Mouse (Mus musculus): ENCODE measurements around the gene Ctdspl. TPM values are rescaled to one million over a fixed set of nuclear protein-coding genes. Genes with fewer than 3 reads are reported as not detected.

Ctdspl gene
- polyA plus RNA-seq, 2 experiments = 2.3 to 3.6 TPM

GRCm38 (mm10) chr9:118949654-118950053 lies 23.4 kb downstream of the Ctdspl start:
- Histone ChIP-seq H3K27ac (no peak overlapping the region), H3K4me1 (replicated peaks; ENCODE audit: control insufficient read depth in 2 of 2, insufficient read depth in 2 of 2, low read length in 1 of 2) (peaks cover 0 to 8% of the 10 kb centered on the region in 2 experiments; a peak in 2 of 4 replicates), H3K36me3 (replicated peaks; ENCODE audit: control insufficient read depth, insufficient read depth, low read depth) (no peaks in the 10 kb centered on the region), H3K9ac (replicated peaks) (no peak overlapping the region), H3K9me3 (ENCODE audit: control insufficient read depth, low read length) (no peaks in the 10 kb centered on the region), H3K4me3 (ENCODE audit: insufficient read depth in 1 of 2, low read depth in 2 of 2, low read length in 2 of 2) (no peak overlapping the region), H3K27me3 (ENCODE audit: control insufficient read depth, insufficient read depth, low read length) (no peaks in the 10 kb centered on the region), H3K4me2 (ENCODE audit: low read depth) (no peak overlapping the region)
- no peak for ATAC-seq (ENCODE audit: insufficient read depth)
- DNase-seq (ENCODE audit: low read depth in 3 of 3, low spot score in 3 of 3) = no peak
- TF ChIP-seq CTCF (IDR thresholded peaks at IDR 0.05; ENCODE audit: low read depth) (no peak), EP300 (IDR thresholded peaks at IDR 0.05; ENCODE audit: low read depth) (no peak)
- WGBS (ENCODE audit: insufficient replicate concordance) = 77% methylated on average over 4 of the region's 4 CpGs

DNA sequence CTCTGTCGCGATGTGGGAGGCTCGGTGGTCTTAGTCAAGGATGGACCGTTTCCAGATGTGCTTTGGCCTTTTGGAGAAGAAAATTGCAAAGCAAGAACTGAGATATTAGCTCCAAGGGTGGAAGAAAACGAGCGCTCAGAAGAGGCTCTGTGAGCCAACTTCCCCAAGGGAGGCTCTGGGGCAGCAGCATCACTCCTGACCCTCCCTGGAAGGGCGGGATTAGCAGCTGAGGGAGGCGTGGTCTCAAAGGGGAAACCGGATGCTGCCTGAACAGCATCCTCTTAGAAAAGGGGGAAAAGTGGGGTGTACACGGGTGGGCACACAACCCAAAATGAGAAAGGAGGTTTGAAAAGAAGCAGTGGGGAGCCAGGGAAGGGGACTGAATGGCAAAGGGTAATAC lies 23.8 kb downstream of the Ctdspl start:
- 61% methylated on average over 10 of the region's 10 CpGs for WGBS (ENCODE audit: insufficient replicate concordance)
- H3K27ac ChIP-seq = no peak overlapping the region
- H3K9ac ChIP-seq (replicated peaks) = no peak overlapping the region
- H3K4me1 ChIP-seq (replicated peaks; ENCODE audit: control insufficient read depth in 2 of 2, insufficient read depth in 2 of 2, low read length in 1 of 2) = peaks cover 0 to 8% of the 10 kb centered on the region in 2 experiments; a peak in 1 of 4 replicates
- H3K9me3 ChIP-seq (ENCODE audit: control insufficient read depth, low read length) = no peaks in the 10 kb centered on the region
- H3K4me2 ChIP-seq (ENCODE audit: low read depth) = no peak overlapping the region
- no peak for DNase-seq (ENCODE audit: low read depth in 3 of 3, low spot score in 3 of 3)
- no peak for ATAC-seq (ENCODE audit: insufficient read depth)
- H3K27me3 ChIP-seq (ENCODE audit: control insufficient read depth, insufficient read depth, low read length) = no peaks in the 10 kb centered on the region
- no peak overlapping the region for H3K4me3 ChIP-seq (ENCODE audit: insufficient read depth in 1 of 2, low read depth in 2 of 2, low read length in 2 of 2)
- H3K36me3 ChIP-seq (replicated peaks; ENCODE audit: control insufficient read depth, insufficient read depth, low read depth) = no peaks in the 10 kb centered on the region
- TF ChIP-seq EP300 (IDR thresholded peaks at IDR 0.05; ENCODE audit: low read depth) (no peak), CTCF (IDR thresholded peaks at IDR 0.05; ENCODE audit: low read depth) (no peak)

GRCm38 (mm10) chr9:118950751-118951150 lies 24.5 kb downstream of the Ctdspl start:
- Histone ChIP-seq H3K4me3 (ENCODE audit: insufficient read depth in 1 of 2, low read depth in 2 of 2, low read length in 2 of 2) (no peak overlapping the region), H3K9ac (replicated peaks) (no peak overlapping the region), H3K4me1 (replicated peaks; ENCODE audit: control insufficient read depth in 2 of 2, insufficient read depth in 2 of 2, low read length in 1 of 2) (peaks cover 0 to 8% of the 10 kb centered on the region in 2 experiments; a peak in 1 of 4 replicates), H3K4me2 (ENCODE audit: low read depth) (no peak overlapping the region), H3K27ac (no peak overlapping the region), H3K27me3 (ENCODE audit: control insufficient read depth, insufficient read depth, low read length) (no peaks in the 10 kb centered on the region), H3K36me3 (replicated peaks; ENCODE audit: control insufficient read depth, insufficient read depth, low read depth) (no peaks in the 10 kb centered on the region), H3K9me3 (ENCODE audit: control insufficient read depth, low read length) (no peaks in the 10 kb centered on the region)
- ATAC-seq (ENCODE audit: insufficient read depth) (no peak), DNase-seq (ENCODE audit: low read depth in 3 of 3, low spot score in 3 of 3) (no peak)
- 58% methylated on average over 2 of the region's 2 CpGs for WGBS (ENCODE audit: insufficient replicate concordance)
- TF ChIP-seq CTCF (IDR thresholded peaks at IDR 0.05; ENCODE audit: low read depth) (no peak), EP300 (IDR thresholded peaks at IDR 0.05; ENCODE audit: low read depth) (no peak)

DNA sequence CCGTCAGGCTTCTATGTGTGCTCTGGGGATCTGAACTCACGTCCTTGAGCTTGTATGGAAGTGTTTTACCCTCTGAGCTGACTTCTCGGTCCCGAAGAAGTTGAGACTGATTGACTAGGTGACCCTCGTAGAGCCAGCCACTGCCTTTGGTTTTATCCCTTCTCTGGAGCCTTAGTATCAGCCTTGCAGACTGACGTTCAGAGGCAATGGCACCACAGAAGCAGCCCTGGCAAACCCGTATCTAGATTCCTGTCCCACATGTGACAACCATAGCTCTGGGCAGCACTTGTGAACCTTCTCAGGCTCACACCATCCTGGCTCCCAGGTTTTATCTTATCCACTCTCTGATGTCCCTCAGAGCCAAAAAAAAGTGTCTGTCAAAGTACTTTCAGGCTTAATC lies 25.1 kb downstream of the Ctdspl start:
- no peak overlapping the region for H3K27ac ChIP-seq
- H3K27me3 ChIP-seq (ENCODE audit: control insufficient read depth, insufficient read depth, low read length) = no peaks in the 10 kb centered on the region
- no peak overlapping the region for H3K4me2 ChIP-seq (ENCODE audit: low read depth)
- 69% methylated on average over 7 of the region's 7 CpGs for WGBS (ENCODE audit: insufficient replicate concordance)
- H3K4me3 ChIP-seq (ENCODE audit: insufficient read depth in 1 of 2, low read depth in 2 of 2, low read length in 2 of 2) = no peak overlapping the region
- DNase-seq (ENCODE audit: low read depth in 3 of 3, low spot score in 3 of 3) (no peak), ATAC-seq (ENCODE audit: insufficient read depth) (no peak)
- H3K9ac ChIP-seq (replicated peaks) = no peak overlapping the region
- H3K9me3 ChIP-seq (ENCODE audit: control insufficient read depth, low read length) = no peaks in the 10 kb centered on the region
- H3K4me1 ChIP-seq (replicated peaks; ENCODE audit: control insufficient read depth in 2 of 2, insufficient read depth in 2 of 2, low read length in 1 of 2) = peaks cover 0 to 8% of the 10 kb centered on the region in 2 experiments; a peak in 1 of 4 replicates
- H3K36me3 ChIP-seq (replicated peaks; ENCODE audit: control insufficient read depth, insufficient read depth, low read depth) = no peaks in the 10 kb centered on the region
- TF ChIP-seq EP300 (IDR thresholded peaks at IDR 0.05; ENCODE audit: low read depth) (no peak), CTCF (IDR thresholded peaks at IDR 0.05; ENCODE audit: low read depth) (no peak)

DNA sequence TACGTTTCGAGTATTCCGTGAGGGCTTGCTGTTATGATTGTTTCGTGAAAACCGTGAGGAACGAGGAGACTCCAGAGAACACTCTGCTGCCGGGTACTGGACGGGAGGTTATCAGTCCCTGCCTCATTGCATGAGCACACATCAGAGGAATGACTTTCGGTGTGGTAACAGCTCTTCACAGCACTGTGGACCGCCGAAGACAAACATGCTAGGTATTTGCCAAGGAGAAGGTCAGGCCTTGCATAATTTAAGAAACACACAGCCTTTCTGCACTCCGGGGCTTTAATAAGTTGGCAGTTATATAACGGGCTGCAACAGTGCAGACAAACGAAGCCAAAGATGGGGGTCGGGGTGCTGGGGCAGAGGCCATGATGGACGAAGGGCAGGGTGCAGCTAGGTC lies 25.9 kb downstream of the Ctdspl start:
- WGBS (ENCODE audit: insufficient replicate concordance) = 70% methylated on average over 16 of the region's 16 CpGs

More for the DNA sequence above, 25.9 kb downstream of the Ctdspl start:
- ATAC-seq (ENCODE audit: insufficient read depth) (peak; percentile 52; the same call in 1 of the 2 replicates), DNase-seq (ENCODE audit: low read depth in 3 of 3, low spot score in 3 of 3) (no peak)
- TF ChIP-seq EP300 (IDR thresholded peaks at IDR 0.05; ENCODE audit: low read depth) (no peak), CTCF (IDR thresholded peaks at IDR 0.05; ENCODE audit: low read depth) (no peak)
- Histone ChIP-seq H3K27me3 (ENCODE audit: control insufficient read depth, insufficient read depth, low read length) (no peaks in the 10 kb centered on the region), H3K4me2 (ENCODE audit: low read depth) (no peak overlapping the region), H3K27ac (no peak overlapping the region), H3K36me3 (replicated peaks; ENCODE audit: control insufficient read depth, insufficient read depth, low read depth) (no peaks in the 10 kb centered on the region), H3K9me3 (ENCODE audit: control insufficient read depth, low read length) (no peaks in the 10 kb centered on the region), H3K9ac (replicated peaks) (no peak overlapping the region), H3K4me1 (replicated peaks; ENCODE audit: control insufficient read depth in 2 of 2, insufficient read depth in 2 of 2, low read length in 1 of 2) (peaks cover 0 to 8% of the 10 kb centered on the region in 2 experiments; a peak in 1 of 4 replicates), H3K4me3 (ENCODE audit: insufficient read depth in 1 of 2, low read depth in 2 of 2, low read length in 2 of 2) (no peak overlapping the region)
